Mouse (Mus musculus) gastrocnemius, adult 18-20 months (tissue): Measurements from ENCODE around the gene Izumo1r. TPM values are rescaled to one million over a fixed set of nuclear protein-coding genes. Genes with fewer than 3 reads are reported as not detected.
A peak's percentile ranks its signal among the peaks of the same experiment; 100 is the strongest.
"Not testable (repeated sequence)": the region's sequence is repeated elsewhere in the genome, so short reads cannot be mapped to it uniquely, and the experiment has no call there.

Experiments used
- DNase-seq: peaks from one replicate; pipeline ENCODE4 v3.0.0; 2021; ENCODE audit warnings: low spot score
- total RNA-seq, 2 experiments: library from RNA; stranded (reverse); gene quantifications; 2 replicates each; pipeline ENCODE4 v1.2.3; 2021

Gene Izumo1r
- total RNA-seq, 2 experiments from 2014 or later, result not detected

DNA sequence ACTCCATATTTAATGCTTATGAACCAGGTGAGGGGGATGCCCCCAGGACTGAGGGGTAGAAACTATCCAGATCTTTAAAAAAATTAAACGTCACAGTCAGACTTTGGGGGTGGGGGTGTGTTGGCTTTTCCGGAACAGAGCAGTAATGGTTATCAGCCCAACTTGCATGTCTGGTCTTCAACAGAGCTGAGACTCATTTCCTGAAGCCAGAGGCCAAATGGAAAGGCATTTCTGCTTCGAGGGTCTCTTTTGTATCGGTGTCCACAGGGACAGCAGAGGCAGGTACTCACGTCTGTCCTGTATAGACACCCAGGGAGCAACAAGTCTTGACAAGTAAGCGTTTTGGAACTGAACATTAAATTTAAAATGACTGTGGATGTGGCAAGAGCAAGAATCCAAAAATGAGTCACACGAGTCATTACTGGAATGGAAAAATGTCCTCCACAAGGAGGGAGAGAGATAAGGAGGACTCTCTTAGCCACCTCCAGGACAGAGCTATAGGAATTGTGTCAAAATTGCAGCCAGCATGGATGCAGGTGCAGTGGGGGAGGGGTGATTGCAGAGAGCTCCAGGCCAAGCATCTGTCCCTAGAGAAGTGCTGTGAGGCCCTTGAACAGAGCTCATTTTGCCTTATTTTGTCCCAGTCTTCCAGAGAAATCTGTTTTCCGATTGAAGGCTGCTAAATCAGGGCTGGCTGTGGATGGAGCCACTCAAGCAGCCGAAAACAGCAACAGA lies 1.2 kb upstream of the Izumo1r start:
- no peak for DNase-seq

DNA sequence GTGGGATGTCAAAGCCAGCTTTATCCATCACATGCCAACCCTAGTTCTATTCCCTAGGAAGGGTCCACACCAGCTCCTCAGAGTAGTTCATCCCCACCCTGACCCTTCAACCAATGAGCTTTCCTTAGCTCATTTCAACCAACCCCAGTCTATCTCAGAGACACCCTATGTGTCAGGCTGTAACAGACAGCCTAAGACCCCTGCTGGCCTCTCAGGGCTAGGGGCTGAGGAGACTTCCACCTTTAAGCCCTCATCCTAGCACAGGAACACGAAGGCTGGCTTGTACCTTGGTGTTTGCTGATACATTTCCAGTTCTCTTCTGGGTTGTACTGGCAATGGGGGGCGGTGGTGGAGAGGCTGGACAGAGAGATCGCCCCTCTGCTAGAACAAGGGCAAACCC lies 743 bp downstream of the Izumo1r start:
- DNase-seq, result no peak

DNA sequence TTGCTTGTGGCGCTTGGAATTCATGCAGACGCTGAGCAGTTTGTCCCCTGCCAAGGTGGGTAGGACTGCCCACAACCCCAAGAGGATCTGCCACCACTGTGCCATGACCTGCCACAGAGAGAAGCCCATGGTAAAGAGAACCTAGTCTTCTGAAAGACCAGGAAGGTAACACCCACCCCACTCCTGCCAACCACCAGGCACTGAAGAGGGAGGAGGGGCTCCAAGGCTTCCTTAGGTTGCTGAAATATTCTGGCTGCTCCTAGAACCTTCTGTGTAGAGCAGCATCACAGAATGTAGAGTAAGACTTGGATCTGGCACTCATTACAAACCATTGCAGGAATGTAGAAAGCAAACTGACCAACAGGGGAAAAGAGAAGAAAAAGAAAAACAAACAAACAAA lies 1.3 kb downstream of the Izumo1r start:
- no peak for DNase-seq

DNA sequence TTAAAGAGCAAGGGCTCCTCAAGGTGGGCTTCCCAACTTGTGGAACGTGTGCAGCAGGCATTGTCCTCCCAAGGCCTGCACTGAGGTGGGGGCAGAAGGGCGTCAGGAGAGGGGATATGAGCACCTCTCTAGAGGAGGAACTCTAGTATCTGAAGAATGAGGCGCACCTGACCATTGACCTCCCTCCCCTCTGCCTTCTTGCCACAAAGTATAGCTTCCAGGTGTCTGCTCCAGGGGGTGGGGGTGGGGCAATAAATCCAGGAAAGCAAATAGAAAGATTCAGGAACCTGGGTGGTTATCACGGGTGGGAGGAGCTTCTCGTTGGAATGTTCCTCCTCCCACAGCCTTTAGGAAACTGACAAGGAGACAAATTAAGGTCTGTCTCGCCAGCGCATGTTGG lies 2.0 kb downstream of the Izumo1r start:
- DNase-seq, result no peak

DNA sequence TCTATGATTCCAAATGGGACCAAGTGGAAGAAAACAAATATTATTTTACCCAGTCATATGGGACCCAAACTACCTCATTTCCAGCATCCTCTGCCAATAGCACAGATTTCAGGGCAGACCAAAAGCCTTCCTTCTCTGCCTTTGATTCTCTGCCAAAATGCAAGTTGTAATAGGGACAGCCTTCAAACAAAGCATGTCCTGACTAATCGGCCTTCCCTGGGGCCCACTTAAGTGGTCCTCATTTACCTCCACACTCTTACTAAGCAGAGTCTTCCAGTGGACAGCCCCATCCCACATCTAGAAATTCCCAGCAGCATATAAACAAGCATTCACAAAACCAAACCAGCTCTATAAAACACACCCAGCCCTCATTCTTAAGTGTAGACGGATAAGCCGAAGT lies 6.6 kb downstream of the Izumo1r start:
- DNase-seq, result peak; percentile 9

DNA sequence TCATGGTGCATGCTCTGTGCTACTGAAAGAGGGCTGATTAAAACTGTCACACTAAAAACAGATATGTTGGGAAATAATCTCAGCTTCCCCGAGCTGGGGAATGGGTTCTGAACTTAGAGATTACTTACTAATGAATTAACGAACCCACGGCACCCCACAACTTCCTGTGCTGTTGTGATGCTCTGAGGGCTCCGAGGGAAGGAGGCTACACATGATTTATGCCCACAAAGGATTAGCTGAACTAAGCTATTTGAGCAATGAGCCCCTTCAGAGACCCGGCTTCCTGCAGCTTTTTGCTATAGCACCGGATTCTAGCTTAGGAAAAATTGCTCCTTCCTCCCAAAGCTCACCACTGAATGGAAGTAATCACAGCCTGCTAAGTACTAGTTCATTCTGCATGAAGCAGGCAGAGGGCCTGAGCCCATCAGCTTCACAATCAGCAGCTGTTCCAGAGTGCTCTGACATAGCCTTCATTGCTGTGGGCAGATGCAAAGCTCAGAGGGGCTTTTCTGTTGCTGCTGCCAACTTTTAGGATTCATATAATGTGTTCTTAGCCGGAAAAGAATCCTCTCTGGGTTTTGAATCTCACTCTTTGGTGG lies 8.4 kb downstream of the Izumo1r start:
- DNase-seq, result no peak

DNA sequence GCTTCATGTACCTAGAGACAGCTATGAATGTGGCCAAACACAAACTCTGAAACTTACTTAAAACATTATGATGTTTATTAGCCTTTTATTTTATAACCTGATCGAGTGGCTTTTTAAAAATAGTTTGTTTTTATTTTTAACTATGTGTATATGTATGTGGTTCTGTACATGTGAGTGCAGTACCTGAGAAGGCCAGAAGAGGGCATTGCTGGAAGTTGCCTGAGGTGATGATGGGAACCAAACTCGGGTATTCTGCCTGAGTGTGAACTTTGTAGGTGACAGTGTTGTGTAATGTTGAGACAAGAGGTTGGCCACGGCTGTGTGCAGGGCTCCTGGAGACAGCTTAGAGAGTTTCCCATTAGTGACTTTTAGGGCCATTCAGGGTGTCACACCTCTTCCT lies 9.1 kb downstream of the Izumo1r start:
- DNase-seq, result no peak

DNA sequence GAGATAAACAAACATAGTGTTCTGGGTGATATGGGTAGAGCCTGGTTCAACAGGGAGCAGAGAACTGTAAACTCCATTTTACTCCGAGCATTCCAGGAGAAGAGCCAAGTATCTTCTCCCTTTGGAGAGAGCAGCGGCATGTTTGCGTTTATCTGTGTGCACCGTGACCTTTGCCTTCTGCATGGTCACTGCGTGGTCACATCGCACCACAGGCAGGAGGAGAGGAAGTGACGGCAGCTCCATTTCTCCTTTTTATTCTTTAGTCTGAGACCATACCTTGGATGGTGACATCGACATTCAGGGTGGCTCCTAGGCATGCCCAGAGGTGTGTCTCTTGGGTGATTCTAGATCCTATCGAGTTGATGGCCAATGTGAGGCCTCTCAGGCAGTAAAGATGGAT lies 10.4 kb downstream of the Izumo1r start:
- DNase-seq, result no peak

DNA sequence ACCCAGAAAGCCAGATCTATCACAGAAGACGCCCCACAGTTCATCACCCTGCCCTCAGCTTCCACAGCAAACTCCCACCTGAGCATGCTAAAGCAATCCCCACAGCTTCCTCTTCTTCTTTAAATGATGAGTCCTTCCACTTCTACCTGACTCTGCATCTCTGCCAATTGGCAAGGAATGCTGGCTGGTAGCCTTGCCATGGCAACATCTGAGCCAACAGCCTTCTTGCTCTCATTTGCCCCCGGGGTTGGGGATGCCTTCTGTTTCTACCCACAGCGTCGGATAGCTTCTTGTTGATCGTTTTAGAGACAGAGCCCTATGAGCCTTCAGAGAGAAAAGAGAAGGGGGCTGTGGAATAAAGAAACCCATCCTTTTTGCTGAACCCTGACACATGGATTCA lies 11.9 kb downstream of the Izumo1r start:
- no peak for DNase-seq

DNA sequence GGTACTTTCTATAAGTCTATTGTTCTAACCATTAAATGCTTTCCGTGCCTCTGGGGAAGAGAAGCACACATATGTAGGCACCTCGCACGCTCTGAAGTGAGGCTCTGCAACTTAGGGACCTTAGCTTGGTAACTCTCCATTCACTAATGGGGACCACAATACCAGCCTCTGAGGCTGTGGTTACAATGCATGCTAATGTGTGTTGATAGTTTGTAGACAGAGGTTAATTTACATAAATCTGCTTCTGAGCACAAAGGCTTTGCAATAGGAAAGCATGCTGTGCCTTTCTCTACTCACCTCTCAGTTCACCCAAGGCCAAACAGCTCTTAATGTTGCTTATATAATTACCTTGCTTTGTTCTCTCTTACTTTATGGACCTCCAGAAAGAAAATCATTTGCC lies 13.1 kb downstream of the Izumo1r start:
- no peak for DNase-seq

DNA sequence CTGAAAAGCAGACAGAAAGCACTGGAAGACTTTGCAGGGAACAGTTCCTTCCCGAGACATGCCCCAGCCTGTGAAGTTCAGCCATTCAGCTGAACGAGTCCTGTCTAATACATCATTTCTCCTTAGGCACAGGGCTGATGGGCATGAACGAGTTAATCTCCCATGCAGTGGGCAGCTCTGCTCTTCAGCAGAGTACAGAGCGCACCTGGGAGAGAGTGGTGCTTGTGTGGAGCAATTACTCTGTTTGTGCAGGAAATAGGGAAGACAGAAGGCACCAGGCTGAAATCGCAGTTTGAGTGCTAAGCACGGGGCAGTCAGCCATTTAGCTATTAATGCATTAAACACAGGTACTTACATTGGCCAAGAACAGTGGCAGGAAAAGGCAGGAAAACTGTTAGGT lies 15.1 kb downstream of the Izumo1r start:
- DNase-seq, result no peak

DNA sequence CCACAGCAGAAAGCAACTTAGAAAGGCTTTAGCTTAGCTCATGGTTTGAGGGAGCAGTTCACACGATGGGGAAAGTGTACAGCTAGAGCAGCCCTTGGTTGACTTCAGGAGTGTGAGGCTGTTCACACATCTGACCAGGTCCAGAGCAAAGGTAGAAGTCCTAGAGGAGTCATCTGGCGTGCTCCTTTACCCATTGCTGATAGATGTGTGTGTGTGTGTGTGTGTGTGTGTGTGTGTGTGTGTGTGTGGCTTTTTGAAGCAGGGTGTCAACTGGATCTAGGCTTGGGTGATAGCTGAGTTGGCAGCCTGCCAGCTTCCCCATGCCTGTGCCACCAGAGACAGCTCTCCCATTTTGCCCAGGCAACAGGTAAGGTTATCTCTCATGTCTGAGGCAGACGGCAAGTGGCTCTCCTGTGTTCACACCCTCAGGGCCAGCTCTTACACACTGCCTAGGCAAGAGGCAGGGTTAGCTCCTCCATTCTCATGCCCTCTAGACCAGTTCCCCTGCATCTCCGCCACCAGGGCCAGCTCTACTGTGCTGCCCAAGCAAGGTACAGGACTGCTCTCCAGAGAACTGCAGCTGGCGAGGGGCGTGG lies 15.9 kb downstream of the Izumo1r start:
- DNase-seq, result no peak

DNA sequence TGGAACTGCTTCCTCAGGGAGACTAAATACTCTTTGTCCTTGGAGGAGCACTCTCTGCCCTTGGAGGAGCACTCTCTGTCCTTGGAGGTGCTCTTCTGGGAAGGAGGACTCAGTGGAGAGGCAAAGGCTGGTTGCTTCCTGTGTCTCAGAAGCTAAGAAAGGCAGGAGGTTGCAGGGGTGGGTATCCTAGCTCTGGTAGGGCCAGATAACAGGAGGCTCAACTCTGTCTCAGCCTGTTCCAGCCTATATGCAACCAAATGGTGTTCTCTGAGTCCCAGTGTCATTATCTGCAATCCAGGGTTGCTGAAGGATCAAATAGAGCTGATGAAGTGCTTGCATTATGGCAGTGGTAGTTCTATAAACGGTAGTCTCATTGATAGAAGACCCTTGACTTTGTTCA lies 17.8 kb downstream of the Izumo1r start:
- no peak for DNase-seq

DNA sequence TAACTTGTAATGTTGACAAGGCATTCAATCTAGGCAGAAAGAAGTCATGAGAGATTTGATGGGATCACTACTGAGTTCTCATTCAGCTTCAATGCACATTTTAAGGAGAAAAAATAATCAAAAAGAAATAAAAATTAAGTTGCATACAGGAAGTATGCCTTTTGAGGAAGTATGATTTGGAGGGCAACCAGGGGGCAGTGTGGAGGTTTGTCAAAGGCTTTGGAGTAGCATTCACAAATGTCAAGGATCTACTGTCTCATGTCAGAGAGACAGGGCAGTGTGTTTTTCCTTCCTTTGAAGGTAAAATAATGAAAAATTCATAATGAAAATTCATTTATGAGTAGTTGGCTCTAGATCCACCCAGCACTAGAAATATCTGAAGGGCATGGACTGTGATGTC lies 18.6 kb downstream of the Izumo1r start:
- no peak for DNase-seq

DNA sequence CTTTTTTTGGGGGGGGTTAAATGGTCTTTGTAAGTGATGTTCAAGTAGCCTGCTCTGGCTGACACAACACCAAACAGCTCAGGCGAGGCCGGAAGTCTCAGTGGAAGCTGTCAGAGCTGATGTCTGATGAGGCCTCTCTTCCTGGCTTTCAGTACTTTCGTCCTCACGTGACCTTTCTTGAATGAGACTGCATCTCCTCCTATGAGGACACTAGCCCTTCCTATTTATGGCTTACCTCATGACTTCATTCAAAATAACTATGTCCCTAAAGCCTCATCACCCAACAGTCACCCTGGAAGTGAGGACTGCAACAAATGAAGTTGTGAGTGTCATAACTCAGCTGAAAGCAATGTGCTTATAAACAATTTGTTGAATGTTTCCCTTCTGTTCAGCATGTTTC lies 19.1 kb downstream of the Izumo1r start:
- no peak for DNase-seq

DNA sequence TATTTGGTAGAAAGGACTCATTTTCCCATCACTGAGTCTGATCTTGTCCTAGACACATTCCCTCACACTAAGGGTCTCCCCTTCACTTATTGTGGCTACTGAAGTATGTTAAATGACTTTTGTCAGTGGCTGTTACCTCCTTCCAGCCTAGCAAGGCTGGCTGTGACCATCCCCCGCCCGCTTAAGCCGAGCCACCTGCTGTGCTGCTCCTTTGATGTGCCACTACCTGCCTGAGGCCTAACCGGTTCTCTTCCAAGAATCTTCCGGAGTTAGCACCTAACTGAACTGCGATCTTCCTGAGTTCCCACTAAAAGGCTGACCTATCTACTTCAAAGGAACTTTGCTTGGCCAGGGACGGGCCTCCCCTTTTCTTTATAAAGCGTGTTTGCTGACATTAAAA lies 27.2 kb downstream of the Izumo1r start:
- DNase-seq, result not testable (repeated sequence)

DNA sequence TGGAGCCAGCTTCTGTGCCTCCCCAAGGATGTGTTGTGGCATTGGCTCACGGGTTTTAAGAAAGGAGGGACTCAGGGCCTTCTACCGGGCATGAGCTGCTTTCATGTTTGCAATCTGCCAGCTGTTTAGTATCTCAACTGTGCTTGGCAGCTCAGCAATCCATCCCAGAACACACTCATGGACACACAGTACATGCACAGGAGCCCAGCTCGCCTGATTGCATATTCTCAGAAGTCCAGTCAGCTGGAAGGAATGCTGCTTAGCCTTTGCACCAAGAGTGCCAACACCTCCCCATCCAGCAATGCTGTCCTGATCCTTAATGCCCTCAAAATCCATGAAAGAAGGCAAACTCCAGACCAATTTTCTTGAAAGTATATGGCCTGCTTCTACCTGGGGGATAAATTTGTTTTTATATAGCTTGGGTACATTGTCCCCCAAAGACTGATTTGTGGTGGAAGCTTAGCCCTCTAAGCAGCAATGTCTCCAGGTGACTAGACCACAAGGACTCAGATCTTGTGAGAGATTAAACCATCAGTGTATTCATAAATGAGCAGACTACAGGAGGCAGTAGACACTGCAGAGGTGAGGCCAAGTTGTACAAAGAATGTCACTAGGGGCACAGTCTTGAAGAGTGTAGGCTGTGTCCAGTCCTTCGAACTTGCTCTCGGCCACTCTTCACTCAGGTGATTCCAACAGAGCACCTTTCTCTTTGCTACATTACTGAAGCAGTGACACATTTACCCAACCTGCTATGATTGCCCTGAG lies 27.8 kb downstream of the Izumo1r start:
- DNase-seq, result peak; percentile 15

DNA sequence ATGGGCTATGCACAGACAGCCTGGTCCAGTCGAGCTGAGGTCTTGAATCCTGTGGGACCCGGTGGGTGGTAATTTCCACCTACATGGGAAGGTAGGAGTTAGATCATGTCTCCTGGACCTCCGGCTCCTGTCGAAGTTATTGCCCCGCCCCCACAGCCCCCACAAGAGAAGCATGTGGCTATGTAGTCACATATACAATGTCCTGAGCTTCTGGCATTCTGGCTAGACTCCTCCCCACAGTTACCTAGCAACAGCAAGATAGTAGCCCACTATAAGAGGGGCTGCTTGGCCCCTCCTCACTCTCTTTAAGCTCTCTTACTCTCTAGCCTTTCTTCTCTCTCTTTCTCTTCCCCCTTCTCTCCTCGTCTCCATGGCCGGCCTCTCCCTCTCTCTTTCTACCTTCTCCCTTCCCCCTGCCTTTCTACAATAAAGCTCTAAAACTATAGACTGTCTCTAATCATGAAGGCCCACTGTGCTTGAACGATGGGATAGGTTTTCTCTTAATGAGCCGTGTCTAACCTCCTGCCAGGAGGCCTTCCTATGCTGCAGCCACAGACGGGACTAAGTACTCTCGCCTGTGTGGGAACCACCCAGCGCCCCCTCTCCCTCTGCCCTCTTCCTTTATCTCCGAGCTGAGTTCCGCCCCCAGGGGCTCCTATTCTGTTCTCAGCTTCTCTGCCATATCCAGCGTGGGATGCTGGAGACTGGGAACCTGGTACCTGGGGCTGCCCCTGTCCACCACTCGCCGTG lies 31.4 kb downstream of the Izumo1r start:
- no peak for DNase-seq

DNA sequence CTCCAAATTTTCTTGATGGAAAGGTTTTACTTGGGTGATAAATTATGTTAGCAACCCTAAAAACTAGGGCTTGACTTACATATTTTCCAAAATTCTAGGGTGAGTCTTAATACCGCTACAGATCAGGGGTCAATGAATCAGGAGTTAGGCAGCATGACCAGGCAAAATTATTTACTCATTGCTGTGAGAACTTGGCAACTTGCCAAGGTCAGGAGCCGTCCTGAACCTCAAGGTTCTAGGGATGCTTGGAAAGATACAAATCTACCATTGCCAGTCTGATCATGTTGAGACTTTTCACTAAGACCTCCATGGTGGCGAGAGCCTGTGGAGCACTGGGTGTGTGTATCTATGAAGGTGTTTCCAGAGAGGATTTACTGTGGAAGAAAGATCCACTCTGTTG lies 32.2 kb downstream of the Izumo1r start:
- DNase-seq, result no peak

DNA sequence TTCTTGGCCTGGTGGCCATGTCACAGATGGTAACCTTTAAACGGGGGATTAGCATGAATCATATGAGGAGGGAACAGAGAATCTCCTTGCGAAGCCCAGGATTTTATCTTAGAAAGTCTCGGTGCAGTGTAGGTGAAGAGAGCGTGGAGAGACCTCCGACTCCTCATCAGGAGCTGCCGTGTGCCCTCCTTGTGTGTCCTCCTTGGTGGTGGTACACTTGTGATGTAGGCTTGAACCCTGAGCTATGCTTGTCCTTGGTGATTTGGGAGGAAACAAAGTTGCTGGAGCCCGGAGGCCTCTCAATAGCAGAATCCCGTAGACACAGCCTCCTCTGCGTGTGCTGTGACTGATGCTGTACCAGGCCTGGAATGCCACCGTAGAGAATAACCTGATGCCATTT lies 32.9 kb downstream of the Izumo1r start:
- no peak for DNase-seq

DNA sequence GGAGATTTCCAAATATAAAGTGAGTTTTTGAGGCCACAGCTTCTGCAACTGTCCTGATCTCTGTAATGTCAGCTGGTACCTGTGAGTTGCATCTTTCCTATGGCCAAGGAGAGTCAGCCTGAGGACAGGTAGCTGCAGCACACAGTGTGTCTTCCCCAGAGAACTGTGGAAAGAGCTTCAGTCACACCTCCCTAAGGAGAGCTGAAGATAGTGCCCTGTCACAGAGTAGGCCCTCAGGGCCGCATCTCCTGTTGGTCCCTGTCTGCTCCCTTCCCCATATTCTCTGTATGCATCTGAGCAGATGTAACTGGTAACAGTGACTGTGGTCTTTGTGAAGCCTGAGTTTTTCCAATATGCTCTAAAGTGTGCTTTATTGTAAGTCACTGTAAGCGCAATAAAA lies 33.4 kb downstream of the Izumo1r start:
- DNase-seq, result no peak

DNA sequence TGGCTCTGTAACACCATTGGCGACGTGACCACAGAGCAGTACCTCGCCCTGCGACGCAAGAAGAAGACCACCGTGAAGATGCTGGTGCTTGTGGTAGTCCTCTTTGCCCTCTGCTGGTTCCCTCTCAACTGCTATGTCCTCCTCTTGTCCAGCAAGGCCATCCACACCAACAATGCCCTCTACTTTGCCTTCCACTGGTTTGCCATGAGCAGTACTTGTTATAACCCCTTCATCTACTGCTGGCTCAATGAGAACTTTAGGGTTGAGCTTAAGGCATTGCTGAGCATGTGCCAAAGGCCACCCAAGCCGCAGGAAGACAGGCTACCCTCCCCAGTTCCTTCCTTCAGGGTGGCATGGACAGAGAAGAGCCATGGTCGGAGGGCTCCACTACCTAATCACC lies 35.4 kb downstream of the Izumo1r start:
- no peak for DNase-seq
